Mouse (Mus musculus) embryonic facial prominence, embryonic 11.5 days (tissue): ENCODE data around the gene Col27a1. TPM values are rescaled to one million over a fixed set of nuclear protein-coding genes. Genes with fewer than 3 reads are reported as not detected.
"Not testable (repeated sequence)": the region's sequence is repeated elsewhere in the genome, so short reads cannot be mapped to it uniquely, and the experiment has no call there.

ENCODE experiments used
- ATAC-seq: fragments of 200-750 bp; cut with Nextera tagmentation; replicated peaks from 2 replicates; pipeline ENCODE4 v1.8.0; 2017; ENCODE audit warnings: low read depth; ENCODE audit not compliant: insufficient number of reproducible peaks, low FRiP score, low TSS enrichment
- DNase-seq: peaks from one replicate; pipeline ENCODE4 v3.0.0-alpha.2; 2015; ENCODE audit warnings: low spot score
- H3K27ac ChIP-seq: fragments of 300-500 bp; sonication (generic); replicated peaks from 2 replicates; pipeline ENCODE4 v1.5.1; 2014; ENCODE audit warnings: mild to moderate bottlenecking, low read depth, low read length, control low read depth
- H3K27me3 ChIP-seq: fragments of 300-500 bp; sonication (generic); 2 replicates; pipeline ENCODE4 v1.6.1; 2014; ENCODE audit warnings: mild to moderate bottlenecking, low read length, moderate library complexity, mixed read lengths; ENCODE audit not compliant: control insufficient read depth, insufficient read depth
- H3K36me3 ChIP-seq: fragments of 300-500 bp; sonication (generic); replicated peaks from 2 replicates; pipeline ENCODE4 v1.6.1; 2014; ENCODE audit warnings: low read depth, mild to moderate bottlenecking, low read length, moderate library complexity, mixed read lengths; ENCODE audit not compliant: control insufficient read depth, insufficient read depth
- H3K4me1 ChIP-seq: fragments of 300-500 bp; sonication (generic); 2 replicates; pipeline ENCODE4 v1.6.1; 2014; ENCODE audit warnings: low read length, mixed read lengths; ENCODE audit not compliant: control insufficient read depth, insufficient read depth
- H3K4me2 ChIP-seq: fragments of 300-500 bp; sonication (generic); 2 replicates; pipeline ENCODE4 v1.6.1; 2014; ENCODE audit warnings: low read depth, mild to moderate bottlenecking, control low read depth, low read length, moderate library complexity
- H3K4me3 ChIP-seq: fragments of 300-500 bp; sonication (generic); 2 replicates; pipeline ENCODE4 v1.5.1; 2014; ENCODE audit warnings: low read depth, low read length, control low read depth
- H3K9ac ChIP-seq: fragments of 300-500 bp; sonication (generic); replicated peaks from 2 replicates; pipeline ENCODE4 v1.6.1; 2014; ENCODE audit warnings: mild to moderate bottlenecking, control low read depth, low read length
- H3K9me3 ChIP-seq: fragments of 300-500 bp; sonication (generic); replicated peaks from 2 replicates; pipeline ENCODE4 v1.6.1; 2016; ENCODE audit warnings: mild to moderate bottlenecking, low read length, inconsistent platforms, mixed read lengths; ENCODE audit not compliant: control insufficient read depth
- WGBS: fragments of 180-500 bp; shearing (Covaris S2); extraction: QIAGEN DNeasy Blood & Tissue Kit; methylation state at CpG from one replicate; pipeline ENCODE4 v1.1.7; 2014; 5-methylcytosine and 5-hydroxymethylcytosine counted together
- polyA plus RNA-seq: library from polyadenylated mRNA; unstranded; fragments of >200 nt; fragmentation: Nextera tagmentation; extraction: Ambion mirVana; gene quantifications from 2 replicates; pipeline ENCODE4 v1.2.1, GENCODE M21; 2014

Gene Col27a1
- polyA plus RNA-seq, 1 experiment from 2014 or later: 4.9 TPM

DNA sequence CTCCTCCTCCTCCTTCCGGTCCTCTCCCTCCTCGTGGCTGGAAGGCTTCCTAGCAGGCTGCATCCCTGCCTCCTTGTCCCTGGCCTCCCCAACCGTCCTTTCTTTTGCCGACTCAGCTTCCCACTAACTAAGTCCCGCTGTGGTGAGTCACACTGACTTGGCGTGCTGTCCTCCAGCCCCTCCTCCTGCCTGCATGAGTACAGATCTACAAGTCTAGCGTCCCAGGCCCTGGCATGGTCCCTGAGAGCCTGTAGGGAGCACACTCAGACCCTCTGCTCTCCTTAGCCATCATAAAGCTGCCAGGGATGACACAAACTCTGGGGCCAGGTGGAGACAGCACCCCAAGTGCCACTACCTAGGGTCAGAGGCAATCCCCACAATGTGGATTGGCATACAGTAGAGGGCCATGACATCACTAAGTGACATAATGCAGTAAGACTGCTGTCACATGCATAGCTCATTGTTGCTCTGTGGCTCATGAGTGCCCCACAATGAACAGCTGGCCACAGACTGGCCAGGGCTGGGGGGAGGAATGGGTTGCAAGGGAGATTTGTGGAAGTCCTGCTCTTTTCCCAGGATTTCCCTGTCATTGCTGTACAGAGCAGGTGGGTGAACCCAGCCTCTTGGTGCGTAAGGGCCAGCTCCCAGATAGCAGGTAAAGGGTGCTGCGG, 102.4 kb downstream of the Col27a1 start:
- Histone ChIP-seq H3K36me3 (no peaks in the 10 kb centered on the region), H3K9me3 (no peaks in the 10 kb centered on the region), H3K4me1 (no peaks in the 10 kb centered on the region), H3K27ac (no peak overlapping the region), H3K9ac (no peak overlapping the region), H3K4me3 (no peak overlapping the region), H3K4me2 (no peak overlapping the region), H3K27me3 (no peaks in the 10 kb centered on the region)
- DNase-seq: no peak
- WGBS: 72% methylated on average over 9 of the region's 9 CpGs
- no peak; the same call in 1 of the 2 replicates for ATAC-seq

DNA sequence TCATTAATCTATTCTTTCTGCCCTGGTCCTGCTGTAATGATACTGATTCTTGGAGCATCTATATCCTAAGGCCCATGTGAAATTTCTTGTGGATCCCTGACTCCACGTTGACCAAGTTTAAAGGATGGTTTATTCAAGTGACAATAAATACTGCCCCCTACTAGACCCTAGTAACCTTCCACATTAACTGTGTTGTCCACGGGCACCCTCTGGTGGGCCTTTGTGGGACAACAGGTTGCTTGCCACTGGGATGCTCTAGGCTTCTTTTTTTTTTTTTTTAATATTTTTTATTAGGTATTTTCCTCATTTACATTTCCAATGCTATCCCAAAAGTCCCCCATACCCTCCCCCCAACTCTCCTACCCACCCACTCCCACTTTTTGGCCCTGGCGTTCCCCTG, 105.8 kb downstream of the Col27a1 start:
- not testable (repeated sequence) for H3K36me3 ChIP-seq, H3K4me2 ChIP-seq, H3K9me3 ChIP-seq, H3K27ac ChIP-seq, H3K4me3 ChIP-seq, H3K9ac ChIP-seq, ATAC-seq, H3K4me1 ChIP-seq, H3K27me3 ChIP-seq
- DNase-seq: peak; percentile 80
- 23% methylated on average over 3 of the region's 3 CpGs for WGBS

DNA sequence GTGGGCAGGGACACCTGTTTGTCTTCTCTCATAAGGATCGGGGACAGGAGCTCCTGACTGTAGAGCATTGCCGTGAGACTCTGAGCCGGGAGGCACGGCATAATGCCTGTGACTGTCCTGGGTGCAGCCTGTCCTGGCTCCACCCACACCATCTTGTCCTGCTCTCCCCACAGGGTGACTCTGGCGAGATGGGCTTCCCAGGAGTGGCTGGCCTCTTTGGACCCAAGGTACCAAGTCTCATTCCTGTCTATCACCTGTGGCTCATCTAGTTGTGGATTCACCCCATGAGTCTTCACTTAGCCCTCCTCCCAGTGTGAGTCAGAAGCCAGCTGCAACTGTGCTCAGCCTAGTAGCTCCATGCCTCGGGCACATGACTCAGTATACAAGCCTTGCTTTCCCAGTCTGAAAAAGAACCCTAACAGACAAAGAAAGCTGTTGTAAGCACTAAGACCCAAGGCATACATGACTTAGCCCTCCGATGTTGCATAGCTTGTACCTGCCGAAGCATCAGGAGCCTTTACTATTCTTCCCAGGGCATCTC, 109.5 kb downstream of the Col27a1 start:
- H3K36me3 ChIP-seq: no peaks in the 10 kb centered on the region
- no peaks in the 10 kb centered on the region for H3K9me3 ChIP-seq
- 81% methylated on average over 8 of the region's 8 CpGs for WGBS
- H3K27ac ChIP-seq: no peak overlapping the region
- H3K27me3 ChIP-seq: no peaks in the 10 kb centered on the region
- DNase-seq (no peak), ATAC-seq (no peak)
- H3K4me2 ChIP-seq: no peak overlapping the region
- no peak overlapping the region for H3K4me3 ChIP-seq
- H3K9ac ChIP-seq: no peak overlapping the region
- H3K4me1 ChIP-seq: no peaks in the 10 kb centered on the region

DNA sequence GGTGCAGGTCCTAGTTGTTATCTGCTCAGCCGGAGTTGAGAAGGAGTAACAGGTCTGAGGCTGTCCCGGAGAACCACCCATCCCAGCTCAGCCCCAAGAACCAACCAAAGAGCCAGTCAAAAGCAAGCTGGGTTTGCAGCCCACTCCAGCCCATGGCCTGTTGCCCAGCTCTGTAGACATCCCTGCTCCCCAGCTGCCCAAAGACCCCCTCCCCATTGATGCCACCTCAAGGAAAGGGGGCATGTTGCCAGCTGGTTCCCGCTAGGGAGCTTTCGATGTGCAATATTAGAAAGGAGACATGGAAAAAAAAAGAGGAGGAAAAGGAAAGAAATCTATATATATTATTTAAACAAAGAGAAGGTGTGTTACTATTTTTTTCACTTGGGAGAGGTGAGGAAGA, 119.6 kb downstream of the Col27a1 start:
- ATAC-seq: no peak
- Histone ChIP-seq H3K4me1 (no peaks in the 10 kb centered on the region), H3K27ac (no peak overlapping the region), H3K4me3 (no peak overlapping the region), H3K27me3 (no peaks in the 10 kb centered on the region), H3K9ac (no peak overlapping the region), H3K9me3 (no peaks in the 10 kb centered on the region), H3K36me3 (no peaks in the 10 kb centered on the region; the same call in none of the 2 replicates), H3K4me2 (no peak overlapping the region)
- WGBS: 91% methylated on average over 4 of the region's 4 CpGs
- DNase-seq: no peak

DNA sequence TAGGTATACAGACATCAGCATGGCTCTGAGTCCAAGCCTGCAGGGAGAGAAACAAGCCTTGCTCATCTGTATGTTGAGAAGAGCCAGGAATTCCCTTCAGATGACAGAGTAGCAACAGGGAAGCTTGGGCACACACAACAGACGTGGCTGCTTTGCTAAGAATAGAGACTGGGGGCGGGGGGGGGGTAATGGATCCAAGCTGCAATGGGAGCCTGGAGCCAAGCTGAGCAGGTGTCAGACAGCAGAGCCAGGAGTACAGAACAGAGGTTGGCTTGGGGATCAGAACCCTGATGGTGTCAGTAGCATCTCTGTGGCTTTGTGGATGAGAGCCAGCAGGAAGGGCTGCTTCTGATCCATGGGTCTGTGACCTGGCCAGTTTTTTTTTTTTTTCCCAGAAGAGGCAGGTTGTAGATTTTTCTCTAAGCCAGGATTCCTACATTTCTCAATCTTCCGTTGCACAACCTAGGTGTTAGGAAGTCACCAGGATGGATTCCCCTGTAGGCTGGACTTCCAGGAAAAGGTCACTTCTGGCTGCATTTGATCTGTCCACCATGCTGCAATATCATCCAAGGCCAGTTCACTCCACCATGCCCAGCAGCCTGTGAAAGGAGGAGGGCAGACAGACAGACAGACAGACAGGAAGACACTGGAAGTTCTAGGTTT, 124.7 kb downstream of the Col27a1 start:
- H3K4me1 ChIP-seq: no peaks in the 10 kb centered on the region
- no peak overlapping the region for H3K4me2 ChIP-seq
- no peak overlapping the region for H3K9ac ChIP-seq
- H3K36me3 ChIP-seq: no peaks in the 10 kb centered on the region
- no peaks in the 10 kb centered on the region for H3K9me3 ChIP-seq
- H3K4me3 ChIP-seq: no peak overlapping the region
- WGBS: 63% methylated on average over 3 of the region's 3 CpGs
- H3K27ac ChIP-seq: no peak overlapping the region
- DNase-seq (no peak), ATAC-seq (no peak)
- H3K27me3 ChIP-seq: no peaks in the 10 kb centered on the region

DNA sequence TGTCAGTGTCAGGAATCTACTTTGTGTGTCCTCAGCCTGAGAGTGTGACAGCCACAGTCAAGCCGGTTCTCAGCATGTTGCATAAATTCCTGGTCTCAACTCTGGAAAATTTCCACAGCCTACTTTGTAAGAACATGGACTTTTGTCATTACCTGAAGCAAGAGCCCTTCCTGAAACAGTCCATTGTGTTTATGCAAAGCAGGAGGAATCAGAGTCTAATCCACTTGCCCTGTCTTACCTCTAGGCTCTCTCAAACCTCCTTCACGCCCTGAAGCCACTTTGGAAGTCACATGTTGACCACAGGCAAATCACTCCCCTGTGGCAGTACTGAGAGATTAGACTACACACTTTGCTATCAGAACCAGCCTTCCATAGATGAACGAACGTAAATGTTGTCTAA, 128.7 kb downstream of the Col27a1 start:
- H3K4me3 ChIP-seq: no peak overlapping the region
- ATAC-seq (no peak), DNase-seq (no peak)
- H3K9me3 ChIP-seq: no peaks in the 10 kb centered on the region
- no peaks in the 10 kb centered on the region for H3K36me3 ChIP-seq
- no peak overlapping the region for H3K9ac ChIP-seq
- no peak overlapping the region for H3K4me2 ChIP-seq
- 71% methylated on average over 4 of the region's 4 CpGs for WGBS
- no peak overlapping the region for H3K27ac ChIP-seq
- H3K27me3 ChIP-seq: no peaks in the 10 kb centered on the region
- no peaks in the 10 kb centered on the region for H3K4me1 ChIP-seq

DNA sequence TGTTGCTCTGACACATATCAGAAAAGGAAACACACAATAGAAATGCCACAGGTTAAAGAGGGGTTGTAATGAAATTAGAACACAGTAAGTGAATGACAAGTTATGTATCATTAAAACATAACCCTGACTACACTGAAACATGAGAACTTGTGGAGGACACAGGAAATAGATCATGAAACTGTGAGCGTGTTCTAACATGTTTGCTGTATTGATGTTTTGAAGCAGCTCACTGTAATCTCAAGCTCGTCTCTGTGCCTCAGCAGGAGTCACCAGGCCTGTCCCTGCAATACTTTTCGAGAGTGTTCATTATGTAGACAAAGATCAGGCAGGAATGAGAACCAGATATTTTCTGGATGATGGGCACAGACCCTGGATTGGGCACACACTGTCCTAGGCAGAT, 129.8 kb downstream of the Col27a1 start:
- Histone ChIP-seq H3K27me3 (no peaks in the 10 kb centered on the region), H3K36me3 (no peaks in the 10 kb centered on the region), H3K27ac (no peak overlapping the region), H3K4me1 (no peaks in the 10 kb centered on the region), H3K4me2 (no peak overlapping the region), H3K9ac (no peak overlapping the region), H3K4me3 (no peak overlapping the region), H3K9me3 (no peaks in the 10 kb centered on the region)
- DNase-seq (peak; percentile 8), ATAC-seq (no peak)
- 68% methylated on average over 3 of the region's 3 CpGs for WGBS

DNA sequence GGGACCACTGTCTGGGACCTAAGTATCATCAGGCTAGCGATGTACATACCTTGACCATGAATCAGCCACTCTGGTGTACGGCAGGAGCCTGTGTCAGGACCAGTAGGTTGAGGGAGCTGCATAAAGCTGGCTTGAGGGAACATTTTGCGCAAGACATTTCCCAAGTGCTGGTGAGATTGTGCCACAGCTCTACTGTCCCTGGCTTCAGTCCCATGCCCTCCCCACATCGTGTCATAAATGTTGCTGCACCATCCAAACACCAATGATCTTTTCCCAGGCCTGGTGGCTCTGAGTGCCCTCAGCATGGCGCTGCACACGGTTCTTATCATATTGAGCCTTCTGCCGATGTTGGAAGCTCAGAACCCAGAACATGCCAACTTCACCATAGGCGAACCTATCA, 130.5 kb downstream of the Col27a1 start, which contains the start of gene Orm1:
Gene Orm1 (plus strand): TSS at position 266 of the 400 bp plus-strand sequence.
- Histone ChIP-seq H3K9ac (no peak within 1 kb of the TSS), H3K4me2 (no peak within 1 kb of the TSS), H3K4me3 (no peak within 1 kb of the TSS), H3K27me3 (no peaks in the 10 kb centered on the region), H3K36me3 (no peaks in the 10 kb centered on the region), H3K9me3 (no peaks in the 10 kb centered on the region), H3K27ac (no peak within 1 kb of the TSS), H3K4me1 (no peaks in the 10 kb centered on the region)
- DNase-seq (no peak), ATAC-seq (no peak)
- 85% methylated on average over 8 of the region's 8 CpGs for WGBS
